Mouse (Mus musculus) C2C12 (cell line): Measurements from ENCODE around the gene Smtnl2. TPM values are rescaled to one million over a fixed set of nuclear protein-coding genes. Genes with fewer than 3 reads are reported as not detected.
A peak's percentile ranks its signal among the peaks of the same experiment; 100 is the strongest.
"Not testable (repeated sequence)": the region's sequence is repeated elsewhere in the genome, so short reads cannot be mapped to it uniquely, and the experiment has no call there.

Experiments
- H3K27me3 ChIP-seq: one replicate; pipeline ENCODE4 v1.6.1; 2011; ENCODE audit not compliant: control insufficient read depth, insufficient read depth, insufficient read length
- H3K36me3 ChIP-seq: one replicate; pipeline ENCODE4 v1.6.1; 2011; ENCODE audit not compliant: control insufficient read depth, insufficient read depth
- H3K4me3 ChIP-seq: one replicate; pipeline ENCODE4 v1.5.1; 2011; ENCODE audit warnings: mild to moderate bottlenecking, control low read depth; ENCODE audit not compliant: poor library complexity, insufficient read depth, severe bottlenecking
- H3K79me2 ChIP-seq: one replicate; pipeline ENCODE4 v1.6.1; 2011; ENCODE audit not compliant: control insufficient read depth, insufficient read depth
- H3K79me3 ChIP-seq: one replicate; pipeline ENCODE4 v1.6.1; 2011; ENCODE audit warnings: low read depth, control low read depth
- H3ac ChIP-seq: one replicate; pipeline ENCODE3; 2011; ENCODE audit warnings: low read depth; ENCODE audit not compliant: control insufficient read depth, insufficient read length
- CEBPB ChIP-seq: IDR thresholded peaks from one replicate; pipeline ENCODE4 v1.6.1; 2011; ENCODE audit warnings: low read depth, mild to moderate bottlenecking, control low read depth, moderate library complexity
- CTCF ChIP-seq: IDR thresholded peaks from one replicate; pipeline ENCODE4 v1.5.1; 2011; ENCODE audit not compliant: control insufficient read depth, insufficient read depth, insufficient read length
- FOSL1 ChIP-seq: IDR thresholded peaks from one replicate; pipeline ENCODE4 v1.8.0; 2011; ENCODE audit warnings: mild to moderate bottlenecking, low read length; ENCODE audit not compliant: poor library complexity, insufficient read depth, severe bottlenecking
- MAX ChIP-seq: IDR thresholded peaks from one replicate; pipeline ENCODE4 v1.6.1; 2011; ENCODE audit warnings: mild to moderate bottlenecking, control low read depth
- MYOD1 ChIP-seq: IDR thresholded peaks from one replicate; pipeline ENCODE4 v1.6.1; 2011; ENCODE audit warnings: low read depth; ENCODE audit not compliant: control insufficient read depth, insufficient read length
- MYOG ChIP-seq: IDR thresholded peaks from one replicate; pipeline ENCODE4 v1.6.1; 2011; ENCODE audit not compliant: control insufficient read depth, insufficient read length; ENCODE audit errors: extremely low read depth
- USF1 ChIP-seq: IDR thresholded peaks from one replicate; pipeline ENCODE4 v1.6.1; 2011; ENCODE audit warnings: low read depth, mild to moderate bottlenecking, control low read depth, moderate library complexity
- polyA plus RNA-seq: library from polyadenylated mRNA; unstranded; fragments of >200 nt; fragmentation: generic; extraction: Trizol; gene quantifications from one replicate; pipeline ENCODE4 v1.2.1, GENCODE M21; 2012; ENCODE audit warnings: missing spikeins

Smtnl2 gene
- polyA plus RNA-seq, 1 experiment, result 0.04 TPM

DNA sequence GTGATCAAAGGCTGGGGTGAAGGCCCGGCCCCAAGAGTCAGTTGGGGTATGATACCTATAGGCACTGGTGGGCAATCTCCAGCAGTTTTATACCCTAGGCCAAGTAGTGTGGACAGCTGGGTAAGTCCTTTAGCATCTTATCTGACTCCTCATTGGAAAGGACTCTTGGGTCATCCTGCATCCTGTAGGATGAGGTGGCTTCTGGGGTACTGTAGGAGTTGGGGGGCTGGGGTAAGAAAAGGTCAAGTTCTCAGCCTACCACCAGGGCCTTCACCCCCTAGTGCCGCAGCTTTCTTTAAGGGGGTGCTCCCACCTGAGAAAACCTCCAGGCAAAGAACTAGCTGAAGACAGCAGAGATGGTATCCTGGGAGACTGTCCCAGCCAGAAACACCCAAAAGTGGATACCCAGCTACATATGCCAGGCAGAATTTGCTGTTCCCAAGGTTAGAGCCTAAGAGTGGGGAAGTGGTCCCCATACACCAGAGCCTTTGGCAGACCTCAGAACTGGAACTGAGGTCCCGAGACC is 40.7 kb upstream of the Smtnl2 start:
- peaks cover under 1% of the 10 kb centered on the region for H3K79me3 ChIP-seq
- H3K79me2 ChIP-seq, result peaks cover 9% of the 10 kb centered on the region
- no peak overlapping the region for H3ac ChIP-seq
- H3K36me3 ChIP-seq, result peaks cover 56% of the 10 kb centered on the region
- no peak overlapping the region for H3K4me3 ChIP-seq
- H3K27me3 ChIP-seq, result no peaks in the 10 kb centered on the region
- TF ChIP-seq MAX (no peak), CTCF (no peak), FOSL1 (no peak), USF1 (no peak), MYOG (no peak), CEBPB (no peak), MYOD1 (no peak)

GRCm38 (mm10) chr11:72447475-72447874 is 36.0 kb upstream of the Smtnl2 start:
- Histone ChIP-seq H3K36me3 (peaks cover 99% of the 10 kb centered on the region), H3K79me3 (peaks cover 41% of the 10 kb centered on the region), H3ac (no peak overlapping the region), H3K79me2 (peaks cover 56% of the 10 kb centered on the region), H3K4me3 (no peak overlapping the region), H3K27me3 (no peaks in the 10 kb centered on the region)
- no peak for TF ChIP-seq MYOD1
- no peak for TF ChIP-seq FOSL1
- TF ChIP-seq USF1, result no peak
- no peak for TF ChIP-seq MAX
- TF ChIP-seq MYOG, result no peak
- no peak for TF ChIP-seq CEBPB
- no peak for TF ChIP-seq CTCF

DNA sequence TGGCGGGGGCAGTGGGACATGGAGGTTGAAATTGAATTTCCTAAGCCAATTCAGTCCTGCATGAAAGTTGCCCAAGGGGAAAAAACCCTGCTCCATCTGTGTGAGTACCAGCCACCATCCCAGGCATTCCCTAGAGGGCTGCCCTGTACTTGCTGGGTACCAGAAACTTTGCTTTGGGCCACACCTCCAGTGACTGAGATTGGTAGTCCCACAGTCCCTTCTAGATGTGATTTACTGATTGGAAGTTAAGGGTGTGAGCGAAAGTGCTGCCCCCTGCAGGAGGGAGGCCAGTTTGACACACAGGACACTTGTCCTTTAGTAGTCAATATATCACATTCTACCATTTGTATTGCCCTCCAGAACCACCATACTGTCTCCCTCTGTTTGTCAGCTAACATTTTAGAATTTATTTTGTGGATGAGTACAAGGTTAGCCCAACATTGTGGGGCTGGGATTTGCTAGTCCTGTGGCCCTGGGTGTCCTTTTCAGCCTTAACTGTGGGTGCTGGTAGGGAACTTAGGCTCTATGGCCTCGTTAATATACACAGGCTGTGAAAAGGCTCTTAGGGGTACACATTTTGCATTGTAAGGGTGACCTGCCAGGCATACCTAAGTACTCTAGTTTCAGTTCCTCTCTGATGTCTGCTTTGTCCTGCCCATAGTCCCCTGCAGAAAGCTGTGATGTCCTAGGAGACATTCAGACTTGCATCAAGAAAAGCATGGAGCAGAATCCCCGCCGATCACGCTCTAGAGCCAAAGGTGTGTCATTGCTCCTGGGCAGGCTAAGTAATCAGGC is 35.0 kb upstream of the Smtnl2 start:
- Histone ChIP-seq H3ac (no peak overlapping the region), H3K4me3 (no peak overlapping the region), H3K79me3 (peaks cover 50% of the 10 kb centered on the region), H3K79me2 (peaks cover 65% of the 10 kb centered on the region), H3K36me3 (peaks cover 96% of the 10 kb centered on the region), H3K27me3 (no peaks in the 10 kb centered on the region)
- no peak for TF ChIP-seq USF1
- peak; percentile 52 for TF ChIP-seq CTCF
- TF ChIP-seq FOSL1, result no peak
- TF ChIP-seq MYOG, result no peak
- TF ChIP-seq CEBPB, result no peak
- no peak for TF ChIP-seq MYOD1
- TF ChIP-seq MAX, result no peak

- Histone ChIP-seq H3K79me2 (peaks cover 51% of the 10 kb centered on the region), H3K79me3 (peaks cover 46% of the 10 kb centered on the region), H3K27me3 (peaks cover 3% of the 10 kb centered on the region), H3ac (peak within 1 kb of the TSS; percentile 91), H3K36me3 (peaks cover 42% of the 10 kb centered on the region), H3K4me3 (peak within 1 kb of the TSS; percentile 98)
- TF ChIP-seq MYOD1 (no peak), MYOG (no peak), USF1 (peak; percentile 89), CEBPB (no peak), FOSL1 (no peak), MAX (peak; percentile 100), CTCF (no peak)
Observed at GRCm38 (mm10) chr11:72440965-72441664, 29.6 kb upstream of the Smtnl2 start, which contains the start of gene Mybbp1a. Gene Mybbp1a (plus strand): TSS chr11:72441355.

DNA sequence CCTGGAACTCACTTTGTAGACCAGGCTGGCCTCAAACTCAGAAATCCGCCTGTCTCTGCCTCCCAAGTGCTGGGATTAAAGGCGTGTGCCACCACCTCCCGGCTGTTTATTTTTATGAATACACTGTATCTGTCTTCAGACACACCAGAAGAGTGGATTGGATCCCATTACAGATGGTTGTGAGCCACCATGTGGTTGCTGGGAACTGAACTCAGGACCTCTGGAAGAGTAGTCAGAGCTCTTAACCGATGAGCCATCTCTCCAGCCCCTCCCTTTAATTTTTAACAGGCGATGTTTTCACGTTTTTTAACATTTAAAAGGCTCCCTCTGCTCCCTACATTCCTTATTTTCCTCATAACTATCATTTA is 29.1 kb upstream of the Smtnl2 start:
- H3K79me2 ChIP-seq, result peaks cover 46% of the 10 kb centered on the region
- H3ac ChIP-seq, H3K27me3 ChIP-seq: not testable (repeated sequence)
- peak overlapping the region; percentile 98 for H3K4me3 ChIP-seq
- H3K79me3 ChIP-seq, result peaks cover 42% of the 10 kb centered on the region
- H3K36me3 ChIP-seq, result peaks cover 36% of the 10 kb centered on the region

DNA sequence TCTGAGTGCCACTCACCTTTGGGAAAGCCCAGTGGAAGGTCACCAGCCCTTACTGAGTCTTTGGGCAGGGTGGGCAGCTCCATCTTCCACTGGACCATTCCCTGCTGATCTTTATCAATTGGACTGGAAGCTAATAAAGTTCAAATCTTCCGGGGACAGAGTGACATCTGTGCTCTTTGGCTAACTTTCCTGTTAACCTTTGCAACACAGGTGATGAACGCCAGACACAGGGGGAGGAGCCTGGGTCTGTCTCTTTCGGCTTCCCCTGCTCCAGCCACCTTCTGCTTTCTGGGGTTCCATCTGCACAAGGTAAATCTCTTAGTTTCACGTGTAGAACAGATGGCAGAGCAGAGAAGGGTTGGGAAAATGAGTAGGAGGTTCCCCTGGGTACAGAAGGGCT is 26.9 kb upstream of the Smtnl2 start:
- TF ChIP-seq MYOG (no peak), CEBPB (no peak), MAX (no peak), USF1 (no peak), MYOD1 (no peak), FOSL1 (no peak), CTCF (no peak)
- no peak overlapping the region for H3ac ChIP-seq
- peaks cover 22% of the 10 kb centered on the region for H3K79me3 ChIP-seq
- peaks cover 24% of the 10 kb centered on the region for H3K79me2 ChIP-seq
- H3K36me3 ChIP-seq, result peaks cover 15% of the 10 kb centered on the region
- peaks cover 8% of the 10 kb centered on the region for H3K27me3 ChIP-seq
- H3K4me3 ChIP-seq, result no peak overlapping the region
